In genomic region chr7:84272206-84272818, GRCm38 (mm10) we compare ENCODE assay signal across 8 mouse cellular contexts.
DNase-seq lines count a peak whose midpoint lies in the region; ATAC-seq and TF ChIP-seq lines count a peak whose summit lies in the region.

No protein-coding gene starts in this region.

- ATAC-seq in heart, embryonic 14.5 days (ENCODE audit: insufficient number of reproducible peaks, insufficient read depth, low FRiP score, low read depth): peak; percentile 79
- ATAC-seq in liver, embryonic 12.5 days: peak; percentile 47; the same call in 1 of the 2 replicates
- peak; percentile 81; the same call in 1 of the 2 replicates for ATAC-seq in stomach, embryonic 14.5 days (ENCODE audit: insufficient number of reproducible peaks, insufficient read depth, low FRiP score, low read depth)

- H3K4me3 ChIP-seq in forebrain, embryonic 10.5 days: no peak overlapping the region
- H3K4me3 ChIP-seq in heart, embryonic 14.5 days (ENCODE audit: control insufficient read depth in 1 of 2, insufficient read depth in 1 of 2, low read depth in 1 of 2, low read length in 2 of 2): no peak overlapping the region
- H3K4me3 ChIP-seq in liver, embryonic 12.5 days: no peak overlapping the region
- H3K4me3 ChIP-seq in stomach, embryonic 14.5 days (ENCODE audit: low read depth, low read length): no peak overlapping the region

- no peak overlapping the region for H3K4me2 ChIP-seq in heart, embryonic 14.5 days (ENCODE audit: low read length)
- no peak overlapping the region for H3K4me2 ChIP-seq in liver, embryonic 12.5 days
- no peak overlapping the region for H3K4me2 ChIP-seq in stomach, embryonic 14.5 days (replicated peaks; ENCODE audit: low read depth, low read length)

- peak; percentile 72 for DNase-seq in CD4-positive helper T cell, adult 2 months (ENCODE audit: low read depth, low spot score)
- peak; percentile 91 for DNase-seq in brain, embryonic 14.5 days (ENCODE audit: low read depth)
- peak; percentile 68 for DNase-seq in forebrain, embryonic 10.5 days (ENCODE audit: extremely low spot score, low spot score)
- DNase-seq in kidney, postnatal 10 days: peak; percentile 91
- DNase-seq in natural killer cell, adult 2 months (ENCODE audit: low spot score in 2 of 2): peak; percentile 7 to 54

- H3K27me3 ChIP-seq in forebrain, embryonic 10.5 days (ENCODE audit: poor library complexity, severe bottlenecking): no peaks in the 10 kb centered on the region
- peaks cover 3% of the 10 kb centered on the region; the same call in 1 of the 2 replicates for H3K27me3 ChIP-seq in heart, embryonic 14.5 days (ENCODE audit: control insufficient read depth, insufficient read depth, low read length)
- H3K27me3 ChIP-seq in liver, embryonic 12.5 days (replicated peaks): no peaks in the 10 kb centered on the region
- H3K27me3 ChIP-seq in stomach, embryonic 14.5 days (ENCODE audit: control insufficient read depth, insufficient read depth, low read length): no peaks in the 10 kb centered on the region

- H3K27ac ChIP-seq in forebrain, embryonic 10.5 days: no peak overlapping the region
- no peak overlapping the region for H3K27ac ChIP-seq in heart, embryonic 14.5 days (replicated peaks in 1 of 2; ENCODE audit: control insufficient read depth in 1 of 2, insufficient read depth in 1 of 2, low read depth in 2 of 2, low read length in 2 of 2)
- no peak overlapping the region for H3K27ac ChIP-seq in liver, embryonic 12.5 days
- no peak overlapping the region for H3K27ac ChIP-seq in stomach, embryonic 14.5 days (ENCODE audit: low read length)

- WGBS in forebrain, embryonic 10.5 days: 33% methylated on average over 7 of the region's 7 CpGs
- WGBS in heart, embryonic 14.5 days: 21% methylated on average over 7 of the region's 7 CpGs
- 21% methylated on average over 7 of the region's 7 CpGs for WGBS in liver, embryonic 12.5 days (ENCODE audit: insufficient replicate concordance)
- WGBS in stomach, embryonic 14.5 days: 27% methylated on average over 7 of the region's 7 CpGs

- H3K9ac ChIP-seq in heart, embryonic 14.5 days (ENCODE audit: low read length): no peak overlapping the region
- no peak overlapping the region for H3K9ac ChIP-seq in liver, embryonic 12.5 days
- no peak overlapping the region for H3K9ac ChIP-seq in stomach, embryonic 14.5 days (replicated peaks; ENCODE audit: low read depth, low read length)

- TF ChIP-seq POLR2A in brain, embryonic 14.5 days (IDR thresholded peaks at IDR 0.05; ENCODE audit: borderline replicate concordance, extremely low read depth, insufficient read depth, insufficient read length, poor library complexity, severe bottlenecking): no peak

- H3K4me1 ChIP-seq in forebrain, embryonic 10.5 days: peaks cover 3% of the 10 kb centered on the region; the same call in 1 of the 2 replicates
- H3K4me1 ChIP-seq in heart, embryonic 14.5 days (ENCODE audit: control insufficient read depth in 2 of 2, insufficient read depth in 2 of 2, low read length in 2 of 2): no peaks in the 10 kb centered on the region
- H3K4me1 ChIP-seq in liver, embryonic 12.5 days: no peaks in the 10 kb centered on the region
- H3K4me1 ChIP-seq in stomach, embryonic 14.5 days (ENCODE audit: control insufficient read depth, insufficient read depth, low read length): no peaks in the 10 kb centered on the region

- H3K9me3 ChIP-seq in forebrain, embryonic 10.5 days: no peaks in the 10 kb centered on the region
- no peaks in the 10 kb centered on the region for H3K9me3 ChIP-seq in heart, embryonic 14.5 days (ENCODE audit: control insufficient read depth, low read length)
- no peaks in the 10 kb centered on the region for H3K9me3 ChIP-seq in liver, embryonic 12.5 days (replicated peaks)
- no peaks in the 10 kb centered on the region for H3K9me3 ChIP-seq in stomach, embryonic 14.5 days (ENCODE audit: control insufficient read depth, low read depth, low read length)

- peaks cover 92% of the 10 kb centered on the region for H3K36me3 ChIP-seq in forebrain, embryonic 10.5 days (replicated peaks)
- no peaks in the 10 kb centered on the region for H3K36me3 ChIP-seq in heart, embryonic 14.5 days (ENCODE audit: control insufficient read depth, insufficient read depth, low read length)
- H3K36me3 ChIP-seq in liver, embryonic 12.5 days: no peaks in the 10 kb centered on the region
- no peaks in the 10 kb centered on the region for H3K36me3 ChIP-seq in stomach, embryonic 14.5 days (ENCODE audit: control insufficient read depth, insufficient read depth, low read length)

- TF ChIP-seq CTCF in brain, embryonic 14.5 days (IDR thresholded peaks at IDR 0.05; ENCODE audit: borderline replicate concordance, extremely low read depth, insufficient read depth, insufficient read length): peak; percentile 88

Comparison
In these comparisons a context has a peak if more than half of its experiments do, and no peak if none do; other contexts are left out.
1. DNase-seq: peak in every context shown above with its lines; median percentile 91 in brain, embryonic 14.5 days; 91 in kidney, postnatal 10 days; 72 in CD4-positive helper T cell, adult 2 months; 68 in forebrain, embryonic 10.5 days; 30 in natural killer cell, adult 2 months.